Mouse (Mus musculus) midbrain, embryonic 14.5 days (tissue): ENCODE measurements around the gene Prkn. TPM values are rescaled to one million over a fixed set of nuclear protein-coding genes. Genes with fewer than 3 reads are reported as not detected.
A peak's percentile ranks its signal among the peaks of the same experiment; 100 is the strongest.

ENCODE experiments used
- ATAC-seq: fragments of 200-750 bp; cut with Nextera tagmentation; 2 replicates; pipeline ENCODE4 v1.8.0; 2017; ENCODE audit warnings: moderate number of reproducible peaks, moderate library complexity; ENCODE audit not compliant: low FRiP score, low TSS enrichment
- DNase-seq: peaks from one replicate; pipeline ENCODE4 v3.0.0-alpha.2; 2015
- H3K27ac ChIP-seq: fragments of 300-500 bp; sonication (generic); replicated peaks from 2 replicates; pipeline ENCODE4 v1.5.1; 2014; ENCODE audit warnings: mild to moderate bottlenecking, low read depth, low read length, moderate library complexity
- H3K27me3 ChIP-seq: fragments of 300-500 bp; sonication (generic); 2 replicates; pipeline ENCODE4 v1.6.1; 2014; ENCODE audit warnings: low read length, control low read depth, mixed read lengths; ENCODE audit not compliant: control insufficient read depth, insufficient read depth
- H3K36me3 ChIP-seq: fragments of 300-500 bp; sonication (generic); 2 replicates; pipeline ENCODE4 v1.6.1; 2014; ENCODE audit warnings: low read length, control low read depth; ENCODE audit not compliant: control insufficient read depth, insufficient read depth
- H3K4me1 ChIP-seq: fragments of 300-500 bp; sonication (generic); 2 replicates; pipeline ENCODE4 v1.6.1; 2014; ENCODE audit warnings: mild to moderate bottlenecking, antibody characterized with exemption, low read length, control low read depth; ENCODE audit not compliant: control insufficient read depth, insufficient read depth
- H3K4me2 ChIP-seq: fragments of 300-500 bp; sonication (generic); 2 replicates; pipeline ENCODE4 v1.6.1; 2014; ENCODE audit warnings: mild to moderate bottlenecking, low read length, moderate library complexity
- H3K4me3 ChIP-seq: fragments of 300-500 bp; sonication (generic); replicated peaks from 2 replicates; pipeline ENCODE4 v1.5.1; 2014; ENCODE audit warnings: low read depth, low read length
- H3K9ac ChIP-seq: fragments of 300-500 bp; sonication (generic); replicated peaks from 2 replicates; pipeline ENCODE4 v1.6.1; 2014; ENCODE audit warnings: mild to moderate bottlenecking, low read length, moderate library complexity
- H3K9me3 ChIP-seq: fragments of 300-500 bp; sonication (generic); 2 replicates; pipeline ENCODE4 v1.6.1; 2016; ENCODE audit warnings: low read length, control low read depth, mixed read lengths; ENCODE audit not compliant: control insufficient read depth
- WGBS: fragments of 180-500 bp; shearing (Covaris S2); extraction: QIAGEN DNeasy Blood & Tissue Kit; methylation state at CpG from one replicate; pipeline ENCODE4 v1.1.7; 2014; 5-methylcytosine and 5-hydroxymethylcytosine counted together
- polyA plus RNA-seq: library from polyadenylated mRNA; unstranded; fragments of >200 nt; fragmentation: Nextera tagmentation; extraction: Ambion mirVana; gene quantifications from 2 replicates; pipeline ENCODE4 v1.2.1, GENCODE M21; 2014

Gene Prkn
- polyA plus RNA-seq, 1 experiment from 2014 or later, result 4.4 TPM

DNA sequence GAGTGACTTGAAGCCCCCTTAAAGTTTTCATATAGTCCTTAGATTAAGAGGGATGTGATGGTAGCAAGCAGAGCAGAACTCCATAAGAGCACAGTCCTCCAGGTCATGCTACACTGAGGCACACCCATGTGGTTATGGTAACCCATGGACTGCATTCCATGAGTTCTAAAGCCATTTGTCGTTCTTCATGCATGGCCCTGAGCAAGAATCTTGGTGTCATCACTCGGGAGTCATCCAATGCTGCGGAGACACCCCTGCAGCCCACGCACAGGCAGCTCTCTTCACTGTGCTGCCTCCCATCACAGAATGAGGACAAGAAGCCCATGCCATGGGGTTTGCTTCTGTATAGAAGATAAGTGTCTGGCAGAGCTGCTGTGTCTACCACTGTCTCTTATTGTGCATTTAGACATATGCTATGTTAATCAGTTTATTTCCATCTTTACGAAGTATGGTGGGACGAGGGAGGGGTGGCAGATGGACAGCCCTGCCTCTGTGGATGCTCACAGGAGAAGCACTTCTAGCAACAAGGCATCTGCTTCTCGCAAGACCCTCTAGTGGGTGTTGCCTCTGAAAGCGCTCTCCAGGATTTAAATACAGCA, 543.3 kb downstream of the Prkn start:
- Histone ChIP-seq H3K4me1 (no peaks in the 10 kb centered on the region), H3K4me2 (no peak overlapping the region), H3K36me3 (no peaks in the 10 kb centered on the region), H3K27ac (no peak overlapping the region), H3K9ac (no peak overlapping the region), H3K27me3 (no peaks in the 10 kb centered on the region), H3K4me3 (no peak overlapping the region), H3K9me3 (no peaks in the 10 kb centered on the region)
- DNase-seq (no peak), ATAC-seq (no peak)
- 92% methylated on average over 8 of the region's 8 CpGs for WGBS

DNA sequence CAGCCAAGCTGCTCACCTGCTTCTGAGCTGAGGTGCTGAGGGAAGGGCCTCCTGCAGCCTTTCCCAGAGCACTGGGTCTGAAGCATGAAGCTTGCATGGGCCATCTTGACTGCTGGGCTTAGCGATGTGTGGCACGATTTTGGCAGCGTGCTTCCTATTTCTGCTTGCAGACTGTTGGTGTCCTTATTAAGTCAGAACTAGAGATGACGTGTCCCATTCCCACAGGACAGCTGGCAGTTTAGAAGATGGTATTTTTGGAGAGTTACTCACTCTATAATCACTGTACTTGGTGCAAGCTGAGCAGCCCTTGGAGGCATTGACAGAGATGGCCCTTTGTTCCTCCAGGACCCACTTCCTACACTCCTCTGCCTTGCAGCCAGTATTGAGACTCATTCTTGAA, 545.1 kb downstream of the Prkn start:
- no peaks in the 10 kb centered on the region for H3K9me3 ChIP-seq
- no peaks in the 10 kb centered on the region for H3K27me3 ChIP-seq
- WGBS, result 89% methylated on average over 4 of the region's 4 CpGs
- H3K36me3 ChIP-seq, result no peaks in the 10 kb centered on the region
- no peak overlapping the region for H3K27ac ChIP-seq
- H3K9ac ChIP-seq, result no peak overlapping the region
- H3K4me2 ChIP-seq, result no peak overlapping the region
- DNase-seq, result no peak
- ATAC-seq, result no peak
- H3K4me1 ChIP-seq, result no peaks in the 10 kb centered on the region
- no peak overlapping the region for H3K4me3 ChIP-seq

- 43% methylated on average over 11 of the region's 11 CpGs for WGBS
- H3K4me2 ChIP-seq, result no peak overlapping the region
- ATAC-seq, result no peak
Observed at GRCm38 (mm10) chr17:11392622-11393294, 552.6 kb downstream of the Prkn start.

DNA sequence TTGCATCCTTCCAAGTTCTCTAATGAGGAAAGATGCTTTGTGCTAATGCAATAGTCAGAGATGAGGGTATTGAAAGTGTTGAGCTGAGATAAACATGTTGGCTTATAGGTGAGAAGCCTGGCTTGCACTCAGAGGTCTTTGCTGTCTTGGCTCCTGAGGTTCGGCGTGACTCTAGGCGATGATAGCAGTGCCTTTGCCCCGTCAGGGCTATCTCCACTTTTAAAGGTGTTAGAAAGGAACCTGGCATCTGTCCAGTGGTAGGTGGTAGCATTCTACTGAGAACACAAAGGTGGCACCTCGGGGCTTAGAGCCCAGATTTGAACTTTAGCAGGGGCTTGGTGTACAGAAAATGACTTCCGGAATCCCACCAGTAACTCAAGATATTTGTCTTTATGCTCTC, 554.4 kb downstream of the Prkn start:
- H3K27me3 ChIP-seq, result no peaks in the 10 kb centered on the region
- H3K9me3 ChIP-seq, result no peaks in the 10 kb centered on the region
- DNase-seq (no peak), ATAC-seq (no peak)
- no peak overlapping the region for H3K4me2 ChIP-seq
- 91% methylated on average over 6 of the region's 6 CpGs for WGBS
- H3K4me1 ChIP-seq, result no peaks in the 10 kb centered on the region
- no peak overlapping the region for H3K9ac ChIP-seq
- no peaks in the 10 kb centered on the region for H3K36me3 ChIP-seq
- H3K27ac ChIP-seq, result no peak overlapping the region
- no peak overlapping the region for H3K4me3 ChIP-seq

More at GRCm38 (mm10) chr17:11392622-11393294, 552.6 kb downstream of the Prkn start:
- H3K4me1 ChIP-seq, result no peaks in the 10 kb centered on the region
- H3K9ac ChIP-seq, result no peak overlapping the region
- no peak overlapping the region for H3K4me3 ChIP-seq
- peak; percentile 7 for DNase-seq
- no peaks in the 10 kb centered on the region for H3K27me3 ChIP-seq
- no peaks in the 10 kb centered on the region for H3K9me3 ChIP-seq
- H3K27ac ChIP-seq, result no peak overlapping the region
- no peaks in the 10 kb centered on the region for H3K36me3 ChIP-seq

DNA sequence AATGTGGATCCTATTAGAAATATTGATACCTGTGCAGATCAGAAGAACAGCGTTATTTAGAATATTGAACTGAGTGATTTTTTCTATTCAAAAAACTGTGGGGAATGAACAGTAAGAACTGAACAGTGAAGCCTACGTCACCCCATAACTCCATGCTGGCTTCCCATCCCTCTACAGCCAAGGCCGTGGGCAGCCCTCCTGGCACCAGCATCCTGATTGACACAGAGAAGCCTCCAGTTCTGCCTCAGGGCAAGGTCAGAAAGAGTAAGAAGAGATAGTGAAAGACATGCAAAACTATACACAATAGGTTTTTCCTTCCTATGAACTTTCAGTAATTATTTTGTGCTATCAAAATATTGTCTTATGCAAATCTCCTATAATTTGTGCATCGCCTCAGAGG, 557.5 kb downstream of the Prkn start:
- H3K36me3 ChIP-seq, result no peaks in the 10 kb centered on the region
- DNase-seq, result peak; percentile 31
- H3K9me3 ChIP-seq, result no peaks in the 10 kb centered on the region
- H3K4me2 ChIP-seq, result no peak overlapping the region
- WGBS, result 82% methylated on average over 4 of the region's 4 CpGs
- H3K4me1 ChIP-seq, result no peaks in the 10 kb centered on the region
- H3K27ac ChIP-seq, result no peak overlapping the region
- H3K9ac ChIP-seq, result no peak overlapping the region
- H3K27me3 ChIP-seq, result no peaks in the 10 kb centered on the region
- ATAC-seq, result no peak
- H3K4me3 ChIP-seq, result no peak overlapping the region

DNA sequence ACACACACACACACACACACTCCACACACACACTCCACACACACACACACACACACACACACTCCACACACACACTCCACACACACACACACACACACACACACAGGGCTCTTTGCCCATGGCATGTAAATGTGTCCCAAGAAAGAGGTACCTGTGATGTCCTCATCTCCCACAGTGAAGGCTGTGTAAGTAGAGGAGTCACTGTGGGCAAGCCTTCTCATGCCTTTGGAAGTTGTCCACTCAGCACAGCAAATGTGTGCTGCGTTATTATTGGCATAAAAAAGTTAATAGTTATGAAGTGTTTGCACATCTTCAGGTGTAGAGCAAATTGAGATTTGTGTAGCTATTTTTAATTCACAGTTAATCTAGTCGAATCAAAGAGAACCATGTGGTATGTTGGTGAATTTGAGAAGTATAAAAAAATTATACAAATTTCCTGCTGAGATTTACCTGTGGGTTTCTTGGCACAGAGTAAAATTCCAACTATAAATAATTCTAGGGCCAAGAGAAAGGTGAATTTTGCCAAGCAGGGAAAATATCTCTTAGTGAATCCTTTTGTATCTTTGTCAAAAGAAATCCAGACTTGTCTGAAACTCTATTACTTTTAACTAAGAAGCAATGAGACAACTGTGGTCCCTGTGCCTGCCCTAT, 562.2 kb downstream of the Prkn start:
- H3K36me3 ChIP-seq, result no peaks in the 10 kb centered on the region
- ATAC-seq (no peak), DNase-seq (no peak)
- no peak overlapping the region for H3K27ac ChIP-seq
- H3K4me2 ChIP-seq, result no peak overlapping the region
- H3K4me3 ChIP-seq, result no peak overlapping the region
- no peaks in the 10 kb centered on the region for H3K27me3 ChIP-seq
- no peaks in the 10 kb centered on the region for H3K9me3 ChIP-seq
- H3K4me1 ChIP-seq, result no peaks in the 10 kb centered on the region
- WGBS, result 90% methylated on average over 2 of the region's 2 CpGs
- H3K9ac ChIP-seq, result no peak overlapping the region

DNA sequence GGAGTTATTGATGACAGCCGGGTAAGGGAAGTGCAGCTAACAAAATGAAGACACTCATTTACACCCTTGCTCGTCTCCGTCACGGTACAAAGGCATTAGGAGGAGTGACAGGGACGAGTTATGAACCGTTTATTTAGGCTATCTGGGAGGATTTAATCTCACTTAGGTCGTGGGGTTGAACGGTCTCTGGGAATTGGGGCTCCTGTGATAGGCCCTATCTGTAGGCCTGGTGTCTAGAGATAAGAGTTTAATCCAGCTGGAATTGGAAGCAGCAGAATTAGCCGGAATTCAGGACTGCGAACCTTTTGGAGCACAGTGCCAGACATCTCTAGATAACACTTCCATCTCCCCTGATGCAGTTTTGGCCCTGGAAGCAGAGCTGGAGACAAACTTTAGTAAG, 571.2 kb downstream of the Prkn start:
- H3K27ac ChIP-seq, result no peak overlapping the region
- WGBS, result 49% methylated on average over 10 of the region's 10 CpGs
- H3K36me3 ChIP-seq, result no peaks in the 10 kb centered on the region
- H3K9ac ChIP-seq, result no peak overlapping the region
- H3K27me3 ChIP-seq, result no peaks in the 10 kb centered on the region
- DNase-seq (peak; percentile 61), ATAC-seq (peak; percentile 34; the same call in 1 of the 2 replicates)
- H3K4me1 ChIP-seq, result no peaks in the 10 kb centered on the region
- H3K9me3 ChIP-seq, result no peaks in the 10 kb centered on the region
- H3K4me3 ChIP-seq, result no peak overlapping the region
- no peak overlapping the region for H3K4me2 ChIP-seq

DNA sequence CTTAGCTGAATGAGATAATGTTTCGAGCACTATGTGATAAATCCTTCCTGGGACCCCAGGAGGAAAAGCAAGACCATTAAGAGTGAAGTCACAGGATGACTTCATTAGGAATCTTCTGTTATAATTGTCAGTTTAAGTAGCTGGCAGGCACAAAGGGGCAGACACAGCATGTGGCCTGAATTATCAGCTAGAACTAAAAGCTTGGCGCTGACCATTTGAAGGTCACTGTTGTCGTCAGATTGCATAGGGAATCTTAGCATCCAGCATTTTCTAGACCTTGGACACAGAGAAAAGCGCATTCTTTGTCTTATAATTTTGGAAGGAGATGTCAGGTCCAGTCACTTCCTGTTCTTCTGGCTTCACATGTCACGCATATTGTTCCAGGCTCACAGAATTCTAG, 573.5 kb downstream of the Prkn start:
- Histone ChIP-seq H3K27me3 (no peaks in the 10 kb centered on the region), H3K4me2 (no peak overlapping the region), H3K36me3 (no peaks in the 10 kb centered on the region), H3K27ac (no peak overlapping the region), H3K4me1 (no peaks in the 10 kb centered on the region), H3K9ac (no peak overlapping the region), H3K9me3 (no peaks in the 10 kb centered on the region), H3K4me3 (no peak overlapping the region)
- 49% methylated on average over 5 of the region's 5 CpGs for WGBS
- ATAC-seq, result no peak
- no peak for DNase-seq

DNA sequence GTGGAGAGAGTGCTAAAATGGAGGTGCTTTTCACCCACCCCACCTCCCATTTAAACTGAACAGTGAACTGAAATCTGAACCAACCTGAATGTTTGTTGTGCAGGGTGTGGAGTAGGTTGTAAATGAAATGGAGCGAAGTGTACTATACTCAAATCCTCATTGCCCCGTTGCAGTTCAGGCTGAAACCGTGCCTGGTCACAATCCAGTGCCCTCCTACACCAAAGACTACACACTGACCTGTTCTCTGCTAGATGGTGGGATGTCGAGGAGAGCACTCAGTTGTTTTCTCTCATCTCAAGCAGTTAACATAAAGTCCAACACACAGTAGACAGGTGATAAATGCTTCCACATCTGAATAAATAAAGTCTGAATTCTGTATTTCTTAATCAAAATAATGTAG, 574.1 kb downstream of the Prkn start:
- H3K9ac ChIP-seq, result no peak overlapping the region
- no peaks in the 10 kb centered on the region for H3K36me3 ChIP-seq
- no peak for DNase-seq
- H3K4me1 ChIP-seq, result no peaks in the 10 kb centered on the region
- no peaks in the 10 kb centered on the region for H3K9me3 ChIP-seq
- WGBS, result 71% methylated on average over 4 of the region's 4 CpGs
- H3K4me2 ChIP-seq, result no peak overlapping the region
- ATAC-seq, result no peak
- H3K27me3 ChIP-seq, result no peaks in the 10 kb centered on the region
- H3K27ac ChIP-seq, result no peak overlapping the region
- no peak overlapping the region for H3K4me3 ChIP-seq
